Mouse (Mus musculus): ENCODE data around the gene Lekr1. TPM values are rescaled to one million over a fixed set of nuclear protein-coding genes. Genes with fewer than 3 reads are reported as not detected.

Lekr1 gene
- total and polyA plus RNA-seq, 2 experiments from 2014 or later: 2.9 to 6.8 TPM

DNA sequence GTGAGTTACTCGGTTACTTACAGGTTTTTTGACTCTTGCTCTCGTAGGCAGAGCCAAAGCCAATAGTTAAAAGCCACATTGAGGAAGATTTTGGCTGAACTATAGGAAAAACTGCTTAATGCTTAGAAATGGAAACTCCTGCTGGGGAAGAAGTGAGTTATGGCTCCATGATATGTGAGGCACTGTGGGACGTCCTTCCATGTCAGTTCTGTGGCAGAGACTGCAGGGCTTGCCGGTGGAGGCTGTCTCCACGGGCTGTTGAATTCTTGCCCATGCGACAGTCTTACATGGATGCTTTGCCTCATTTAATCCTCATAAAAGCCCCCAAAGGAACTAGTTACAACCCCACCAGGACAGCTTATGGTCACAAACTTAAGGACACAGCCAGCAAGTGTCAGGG, 148.9 kb downstream of the Lekr1 start:
- Histone ChIP-seq H3K4me2 (ENCODE audit: low read depth, low read length) (no peak overlapping the region), H3K9me3 (ENCODE audit: low read length) (no peaks in the 10 kb centered on the region), H3K27me3 (ENCODE audit: insufficient read depth, low read length) (no peaks in the 10 kb centered on the region), H3K27ac (no peak overlapping the region), H3K4me3 (ENCODE audit: low read length) (no peak overlapping the region), H3K9ac (replicated peaks; ENCODE audit: low read length) (no peak overlapping the region), H3K36me3 (ENCODE audit: insufficient read depth, low read length) (no peaks in the 10 kb centered on the region), H3K4me1 (ENCODE audit: insufficient read depth, low read length) (no peaks in the 10 kb centered on the region)
- peak; percentile 24; the same call in 1 of the 2 replicates for ATAC-seq
- 58% methylated on average over 6 of the region's 6 CpGs for WGBS
- TF ChIP-seq CTCF (IDR thresholded peaks at IDR 0.05; ENCODE audit: low read depth): no peak
- peak; percentile 18 for DNase-seq (ENCODE audit: low spot score)

DNA sequence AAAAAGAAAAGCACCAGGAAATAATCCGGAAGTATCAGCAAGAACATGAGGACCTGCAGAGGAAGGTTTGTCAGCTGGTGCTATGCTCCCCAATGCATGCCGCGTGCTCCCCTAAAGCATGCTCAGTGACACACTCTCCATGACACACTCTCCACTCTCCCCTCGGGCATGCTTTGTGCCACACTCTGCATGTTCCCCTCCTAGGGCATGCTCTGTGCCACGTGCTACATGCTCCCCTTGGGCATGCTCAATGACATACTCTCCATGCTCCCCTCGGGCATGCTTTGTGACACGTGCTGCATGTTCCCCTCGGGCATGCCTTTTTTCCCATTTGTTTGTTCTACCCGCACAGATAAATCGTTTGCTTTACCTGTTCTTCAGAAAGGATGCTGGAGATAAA, 150.0 kb downstream of the Lekr1 start:
- no peak overlapping the region for H3K4me3 ChIP-seq (ENCODE audit: low read length)
- DNase-seq (ENCODE audit: low spot score): no peak
- H3K4me2 ChIP-seq (ENCODE audit: low read depth, low read length): no peak overlapping the region
- no peaks in the 10 kb centered on the region for H3K9me3 ChIP-seq (ENCODE audit: low read length)
- H3K27me3 ChIP-seq (ENCODE audit: insufficient read depth, low read length): no peaks in the 10 kb centered on the region
- 77% methylated on average over 10 of the region's 10 CpGs for WGBS
- 0 out of 2 replicates have a peak, but pooled peaks have one; percentile 51 for ATAC-seq
- H3K27ac ChIP-seq: no peak overlapping the region
- TF ChIP-seq CTCF (IDR thresholded peaks at IDR 0.05; ENCODE audit: low read depth): no peak
- no peaks in the 10 kb centered on the region for H3K36me3 ChIP-seq (ENCODE audit: insufficient read depth, low read length)
- no peak overlapping the region for H3K9ac ChIP-seq (replicated peaks; ENCODE audit: low read length)
- no peaks in the 10 kb centered on the region for H3K4me1 ChIP-seq (ENCODE audit: insufficient read depth, low read length)

DNA sequence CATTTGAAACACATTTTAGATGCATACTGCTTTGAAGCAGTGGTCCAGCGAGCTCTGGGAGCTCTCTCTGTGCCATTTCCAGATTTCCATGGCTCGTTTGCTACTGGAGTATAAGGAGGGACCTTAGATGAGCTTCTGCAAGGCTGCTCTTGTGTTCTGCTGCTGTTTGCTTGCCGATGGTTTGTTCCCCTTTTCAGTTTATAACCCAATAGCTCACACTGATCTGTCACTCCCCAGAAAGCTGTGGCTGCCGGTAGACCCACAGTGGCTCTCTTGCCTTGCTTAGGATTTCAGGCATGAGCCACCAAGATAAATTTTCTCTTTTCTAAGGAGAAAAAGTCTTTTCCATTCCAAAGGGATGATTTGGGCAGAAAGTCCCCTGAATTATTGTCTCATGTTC, 152.6 kb downstream of the Lekr1 start:
- 72% methylated on average over 4 of the region's 4 CpGs for WGBS

DNA sequence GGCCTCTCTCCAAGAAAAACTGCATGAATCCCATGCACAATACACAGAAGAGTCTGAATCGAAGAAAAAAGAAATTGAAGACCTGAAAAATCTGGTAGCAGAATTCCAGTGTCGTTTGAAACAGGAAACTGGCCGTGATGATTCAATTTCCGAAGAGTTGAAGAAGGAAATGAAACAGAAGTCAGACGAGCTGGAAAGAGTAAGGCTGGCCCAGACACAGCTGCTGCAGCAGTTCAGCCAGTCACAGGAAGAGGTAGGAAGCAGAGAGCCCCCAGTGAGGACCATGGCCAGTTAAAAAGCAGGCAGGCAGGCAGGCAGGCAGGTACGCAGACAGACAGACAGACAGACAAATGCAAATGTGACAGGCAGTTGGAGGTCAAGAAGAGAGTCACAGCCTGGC, 153.8 kb downstream of the Lekr1 start:
- H3K9me3 ChIP-seq (ENCODE audit: low read length): no peaks in the 10 kb centered on the region
- no peaks in the 10 kb centered on the region for H3K27me3 ChIP-seq (ENCODE audit: insufficient read depth, low read length)
- TF ChIP-seq CTCF (IDR thresholded peaks at IDR 0.05; ENCODE audit: low read depth): no peak
- H3K4me2 ChIP-seq (ENCODE audit: low read depth, low read length): no peak overlapping the region
- H3K4me1 ChIP-seq (ENCODE audit: insufficient read depth, low read length): no peaks in the 10 kb centered on the region
- DNase-seq (ENCODE audit: low spot score) (no peak), ATAC-seq (no peak)
- no peak overlapping the region for H3K4me3 ChIP-seq (ENCODE audit: low read length)
- WGBS: 72% methylated on average over 6 of the region's 6 CpGs
- H3K9ac ChIP-seq (replicated peaks; ENCODE audit: low read length): no peak overlapping the region
- no peak overlapping the region for H3K27ac ChIP-seq
- H3K36me3 ChIP-seq (ENCODE audit: insufficient read depth, low read length): no peaks in the 10 kb centered on the region

More for the DNA sequence above, 152.6 kb downstream of the Lekr1 start:
- Histone ChIP-seq H3K9me3 (ENCODE audit: low read length) (no peaks in the 10 kb centered on the region), H3K4me2 (ENCODE audit: low read depth, low read length) (no peak overlapping the region), H3K36me3 (ENCODE audit: insufficient read depth, low read length) (no peaks in the 10 kb centered on the region), H3K4me3 (ENCODE audit: low read length) (no peak overlapping the region), H3K4me1 (ENCODE audit: insufficient read depth, low read length) (no peaks in the 10 kb centered on the region), H3K27ac (no peak overlapping the region), H3K27me3 (ENCODE audit: insufficient read depth, low read length) (no peaks in the 10 kb centered on the region), H3K9ac (replicated peaks; ENCODE audit: low read length) (no peak overlapping the region)
- TF ChIP-seq CTCF (IDR thresholded peaks at IDR 0.05; ENCODE audit: low read depth): no peak
- DNase-seq (ENCODE audit: low spot score) (no peak), ATAC-seq (no peak)

DNA sequence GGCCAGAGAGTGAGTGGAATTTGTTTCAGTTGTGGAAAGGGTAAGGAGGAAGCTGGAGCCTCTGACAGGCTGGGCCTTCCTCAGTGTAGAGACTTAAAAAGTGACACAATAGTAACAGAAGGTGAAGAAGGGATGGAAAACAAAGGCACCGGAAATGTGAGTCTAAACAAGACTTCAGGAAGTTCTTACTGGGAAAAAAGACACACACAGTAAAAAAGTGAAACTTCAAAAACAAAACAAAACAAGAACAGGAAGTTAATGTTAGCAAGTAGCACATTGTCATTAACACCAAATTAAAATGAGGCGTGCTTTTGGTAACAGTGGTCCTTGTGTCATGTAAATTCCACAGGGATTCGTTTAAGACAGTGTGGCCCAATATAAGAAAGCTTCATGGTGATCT, 158.9 kb downstream of the Lekr1 start:
- Histone ChIP-seq H3K4me3 (ENCODE audit: low read length) (no peak overlapping the region), H3K27ac (no peak overlapping the region), H3K9ac (replicated peaks; ENCODE audit: low read length) (no peak overlapping the region), H3K27me3 (ENCODE audit: insufficient read depth, low read length) (no peaks in the 10 kb centered on the region), H3K36me3 (ENCODE audit: insufficient read depth, low read length) (no peaks in the 10 kb centered on the region), H3K9me3 (ENCODE audit: low read length) (no peaks in the 10 kb centered on the region), H3K4me2 (ENCODE audit: low read depth, low read length) (no peak overlapping the region), H3K4me1 (ENCODE audit: insufficient read depth, low read length) (0 out of 2 replicates have a peak, but pooled peaks cover 11% of the 10 kb centered on the region)
- no peak for TF ChIP-seq CTCF (IDR thresholded peaks at IDR 0.05; ENCODE audit: low read depth)
- DNase-seq (ENCODE audit: low spot score): no peak
- WGBS: 79% methylated on average over 3 of the region's 3 CpGs
- no peak for ATAC-seq

DNA sequence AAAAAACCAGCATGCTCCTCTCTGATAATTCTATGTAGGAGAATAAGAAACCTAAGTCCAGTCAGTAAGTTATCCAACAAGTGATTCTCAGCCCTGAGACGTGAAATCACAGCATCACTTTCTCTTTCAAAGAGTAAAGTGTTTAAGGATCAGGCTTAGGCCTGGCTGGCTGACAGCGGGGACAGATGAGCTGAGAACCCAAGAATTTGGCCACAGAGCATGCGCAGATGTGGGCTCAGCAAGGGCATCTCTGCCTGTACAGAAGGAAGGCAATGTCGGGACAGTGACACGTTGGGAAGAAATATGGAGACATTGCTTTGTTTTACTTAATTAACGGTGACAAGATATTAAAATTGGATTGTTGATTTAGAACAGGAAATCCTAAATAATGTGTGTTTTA, 160.7 kb downstream of the Lekr1 start:
- Histone ChIP-seq H3K4me2 (ENCODE audit: low read depth, low read length) (no peak overlapping the region), H3K4me1 (ENCODE audit: insufficient read depth, low read length) (0 out of 2 replicates have a peak, but pooled peaks cover 11% of the 10 kb centered on the region), H3K36me3 (ENCODE audit: insufficient read depth, low read length) (no peaks in the 10 kb centered on the region), H3K9ac (replicated peaks; ENCODE audit: low read length) (no peak overlapping the region), H3K4me3 (ENCODE audit: low read length) (no peak overlapping the region), H3K27ac (no peak overlapping the region), H3K27me3 (ENCODE audit: insufficient read depth, low read length) (no peaks in the 10 kb centered on the region), H3K9me3 (ENCODE audit: low read length) (no peaks in the 10 kb centered on the region)
- DNase-seq (ENCODE audit: low spot score) (no peak), ATAC-seq (no peak)
- TF ChIP-seq CTCF (IDR thresholded peaks at IDR 0.05; ENCODE audit: low read depth): no peak
- 71% methylated on average over 6 of the region's 6 CpGs for WGBS

DNA sequence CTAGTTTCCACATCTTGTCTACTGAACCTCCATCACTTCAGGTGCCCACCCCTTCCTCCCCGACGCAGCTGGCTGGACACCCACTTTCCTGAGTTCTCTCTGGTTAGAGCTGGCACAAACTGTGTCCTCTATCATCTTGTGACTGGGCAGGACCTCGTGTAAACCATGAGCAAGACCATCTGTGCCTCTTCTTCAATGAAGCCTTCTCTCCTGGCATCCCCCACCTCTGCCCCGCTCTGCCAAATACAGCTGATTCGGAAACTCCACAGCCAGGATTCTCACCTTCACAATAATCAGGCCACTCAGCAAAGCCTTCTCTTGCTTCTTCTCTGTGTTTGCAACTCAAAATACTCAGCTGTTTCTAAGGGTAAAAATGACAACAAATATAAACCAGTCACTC, 161.4 kb downstream of the Lekr1 start:
- no peak overlapping the region for H3K4me2 ChIP-seq (ENCODE audit: low read depth, low read length)
- H3K4me1 ChIP-seq (ENCODE audit: insufficient read depth, low read length): 0 out of 2 replicates have a peak, but pooled peaks cover 11% of the 10 kb centered on the region
- DNase-seq (ENCODE audit: low spot score): no peak
- H3K36me3 ChIP-seq (ENCODE audit: insufficient read depth, low read length): no peaks in the 10 kb centered on the region
- H3K9me3 ChIP-seq (ENCODE audit: low read length): no peaks in the 10 kb centered on the region
- no peak for TF ChIP-seq CTCF (IDR thresholded peaks at IDR 0.05; ENCODE audit: low read depth)
- no peaks in the 10 kb centered on the region for H3K27me3 ChIP-seq (ENCODE audit: insufficient read depth, low read length)
- no peak overlapping the region for H3K9ac ChIP-seq (replicated peaks; ENCODE audit: low read length)
- no peak overlapping the region for H3K27ac ChIP-seq
- no peak overlapping the region for H3K4me3 ChIP-seq (ENCODE audit: low read length)
- no peak for ATAC-seq
- 67% methylated on average over 5 of the region's 5 CpGs for WGBS

Data from hindbrain, postnatal 0 days (tissue).